ENCODE assay signal across 18 mouse cellular contexts in the genomic region with DNA sequence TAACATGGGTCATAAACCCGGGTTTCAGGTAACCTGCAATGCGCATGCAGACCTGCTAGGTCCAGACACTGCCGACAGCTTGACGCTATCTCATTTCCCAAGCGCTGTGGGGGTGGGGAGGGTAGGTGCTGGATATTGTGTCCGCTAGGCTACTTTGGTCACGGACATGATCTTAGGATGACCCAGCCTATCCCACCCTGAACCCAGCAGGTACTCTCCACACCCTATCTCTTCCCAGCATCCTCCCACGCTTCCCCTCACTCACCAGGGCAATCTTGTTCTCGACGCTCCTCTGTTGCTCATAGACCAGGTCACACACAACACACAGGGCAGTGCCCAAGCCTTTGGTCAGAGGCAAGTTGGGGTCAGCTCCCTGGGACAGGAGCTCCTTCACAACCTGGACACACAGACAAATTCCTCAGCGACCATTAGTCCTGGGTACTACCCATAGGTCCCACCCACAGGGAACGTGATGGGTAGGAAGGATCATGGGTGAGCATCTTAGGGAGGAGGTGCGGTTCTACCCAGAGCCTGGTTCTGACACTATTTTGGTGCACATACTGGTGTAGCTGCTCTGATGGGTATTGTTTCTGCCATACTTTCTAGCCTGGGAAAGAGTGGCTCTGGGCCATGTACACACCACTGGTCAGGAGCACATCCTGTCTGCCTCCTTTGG. TPM values are rescaled to one million over a fixed set of nuclear protein-coding genes. Genes with fewer than 3 reads are reported as not detected.
"Had no signal": no experiment of that assay in that cellular context is flagged by ENCODE, and none has a peak within 500 bp of the region (broad histone marks: within the 10 kb centered on the region; RNA-seq: fewer than 3 reads in every experiment).

No protein-coding gene starts in this region.

- ATAC-seq: intestine, postnatal 0 days; liver, embryonic 12.5 days; midbrain, embryonic 13.5 days; midbrain, embryonic 16.5 days had no signal

- H3K27me3 ChIP-seq: liver, embryonic 12.5 days; liver, embryonic 15.5 days; lung, embryonic 15.5 days; midbrain, embryonic 13.5 days had no signal

- H3K36me3 ChIP-seq: limb, embryonic 10.5 days; limb, embryonic 13.5 days; liver, embryonic 12.5 days; liver, embryonic 15.5 days; lung, embryonic 15.5 days; midbrain, embryonic 10.5 days; midbrain, embryonic 13.5 days had no signal

- H3K9me3 ChIP-seq: limb, embryonic 10.5 days; limb, embryonic 13.5 days; liver, embryonic 12.5 days; liver, embryonic 15.5 days; lung, embryonic 15.5 days; midbrain, embryonic 10.5 days; midbrain, embryonic 13.5 days had no signal

- H3K9ac ChIP-seq: limb, embryonic 13.5 days; liver, embryonic 12.5 days; liver, embryonic 15.5 days; lung, embryonic 15.5 days; midbrain, embryonic 13.5 days had no signal

- H3K4me1 ChIP-seq: limb, embryonic 13.5 days; liver, embryonic 12.5 days; liver, embryonic 15.5 days; lung, embryonic 15.5 days; megakaryocyte, embryonic 14.5 days; midbrain, embryonic 13.5 days had no signal

- H3K27ac ChIP-seq: limb, embryonic 10.5 days; limb, embryonic 13.5 days; liver, embryonic 12.5 days; liver, embryonic 15.5 days; lung, embryonic 15.5 days; midbrain, embryonic 10.5 days; midbrain, embryonic 13.5 days had no signal

- H3K4me3 ChIP-seq: limb, embryonic 10.5 days; limb, embryonic 13.5 days; liver, embryonic 12.5 days; liver, embryonic 15.5 days; lung, embryonic 15.5 days; megakaryocyte, embryonic 14.5 days; midbrain, embryonic 10.5 days; midbrain, embryonic 13.5 days had no signal

- H3K4me2 ChIP-seq: limb, embryonic 13.5 days; liver, embryonic 12.5 days; liver, embryonic 15.5 days; lung, embryonic 15.5 days; midbrain, embryonic 13.5 days had no signal

- DNase-seq: kidney, postnatal 14 days; liver; lung, adult 18-20 months; lung, postnatal 10 days; lung, postnatal 36 days; thymus, adult 18-20 months; thymus, postnatal 36 days had no signal

RNA-seq across cellular contexts. Expression of a gene that starts 24.5 kb away (rescaled TPM):
- polyA plus RNA-seq: intestine, postnatal 0 days; small intestine, adult 2 months had no signal
